Mouse (Mus musculus) left cerebral cortex, adult 18-20 months (tissue): ENCODE measurements around the gene Twnk. TPM values are rescaled to one million over a fixed set of nuclear protein-coding genes. Genes with fewer than 3 reads are reported as not detected.

Source experiments
- DNase-seq, 2 experiments: peaks; one replicate each; pipeline ENCODE4 v3.0.0; 2021 to 2022; ENCODE audit warnings: low spot score in 2 of 2, mixed read lengths in 1 of 2
- total RNA-seq, 2 experiments: library from RNA; stranded (reverse); gene quantifications; 2 replicates each; pipeline ENCODE4 v1.2.3; 2021

Twnk gene
- total RNA-seq, 2 experiments from 2014 or later: 13.8 to 14.9 TPM

DNA sequence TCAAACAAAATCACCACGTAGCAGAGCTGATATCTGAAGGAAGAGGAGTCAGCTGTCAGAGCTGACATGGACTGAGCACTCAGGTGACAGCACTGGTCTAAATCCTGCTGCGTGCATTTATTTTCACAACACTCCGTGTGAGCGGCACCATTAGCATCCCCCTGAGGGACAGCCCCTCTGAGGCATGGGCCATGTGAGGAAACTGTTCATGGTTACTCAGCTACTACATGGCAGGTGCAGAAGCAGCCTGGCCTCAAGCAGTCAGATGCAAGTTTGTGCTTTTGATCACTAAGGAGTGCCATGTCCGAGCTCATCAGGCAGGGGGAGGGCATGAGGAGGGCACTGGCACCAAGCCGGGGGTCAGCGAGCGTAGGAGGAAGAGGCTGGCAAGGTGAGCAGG, 5.8 kb upstream of the Twnk start:
- DNase-seq: no peak

DNA sequence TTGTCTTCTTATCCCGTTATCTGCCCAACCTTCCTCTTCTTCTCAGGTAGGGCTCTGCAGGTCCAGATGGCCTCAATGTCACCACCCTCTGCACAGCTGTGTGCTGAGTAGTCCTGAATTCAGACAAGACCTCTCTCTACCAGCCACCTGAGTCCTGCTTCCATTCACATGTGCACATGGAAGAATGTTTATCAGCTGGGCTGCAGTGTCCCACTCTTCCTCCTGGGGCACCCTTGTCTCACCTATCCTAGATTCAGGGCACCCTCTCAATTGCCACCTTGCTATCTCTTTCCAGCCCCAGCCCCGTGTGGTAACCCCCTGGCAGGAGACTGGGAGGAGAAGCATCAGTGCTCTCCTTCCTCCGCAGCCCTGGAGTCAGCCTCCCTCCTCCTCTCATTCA, 3.2 kb upstream of the Twnk start:
- DNase-seq: no peak

DNA sequence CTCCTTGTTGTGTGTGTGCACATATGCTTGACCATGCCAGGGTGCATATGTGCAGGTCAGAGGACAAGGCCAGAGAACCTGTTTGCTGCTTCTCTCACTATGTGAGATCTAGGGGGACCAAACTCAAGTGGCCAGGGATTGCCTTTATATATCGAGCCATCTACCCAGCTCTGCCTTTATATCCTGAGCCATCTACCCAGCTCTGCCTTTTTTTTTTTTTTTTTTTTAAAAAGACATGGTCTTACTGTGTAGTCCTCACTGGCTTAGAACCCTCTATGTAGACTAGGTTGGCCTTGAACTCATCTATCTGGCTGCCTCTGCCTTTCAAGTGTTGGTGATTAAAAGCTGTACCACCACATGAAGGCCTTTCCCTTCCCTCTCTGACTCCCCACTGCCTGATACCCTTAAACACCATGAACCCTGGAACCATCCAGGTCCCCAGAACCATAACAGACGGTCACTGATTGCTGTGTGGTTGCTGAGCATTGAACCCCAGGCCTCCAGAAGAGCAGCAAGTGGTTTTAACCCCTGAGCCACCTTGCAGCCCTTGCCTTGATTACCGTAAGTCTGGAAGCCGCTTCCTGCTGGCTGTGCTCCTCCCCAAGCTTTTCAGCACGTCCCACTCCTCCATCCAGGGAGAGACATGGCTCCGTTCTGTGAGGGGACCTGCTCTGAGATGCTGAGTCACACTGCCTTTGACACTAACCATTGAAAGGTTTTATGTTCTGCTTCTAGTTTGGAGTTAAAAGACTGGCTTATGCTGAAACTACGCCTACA, 1.5 kb upstream of the Twnk start:
- DNase-seq: no peak

DNA sequence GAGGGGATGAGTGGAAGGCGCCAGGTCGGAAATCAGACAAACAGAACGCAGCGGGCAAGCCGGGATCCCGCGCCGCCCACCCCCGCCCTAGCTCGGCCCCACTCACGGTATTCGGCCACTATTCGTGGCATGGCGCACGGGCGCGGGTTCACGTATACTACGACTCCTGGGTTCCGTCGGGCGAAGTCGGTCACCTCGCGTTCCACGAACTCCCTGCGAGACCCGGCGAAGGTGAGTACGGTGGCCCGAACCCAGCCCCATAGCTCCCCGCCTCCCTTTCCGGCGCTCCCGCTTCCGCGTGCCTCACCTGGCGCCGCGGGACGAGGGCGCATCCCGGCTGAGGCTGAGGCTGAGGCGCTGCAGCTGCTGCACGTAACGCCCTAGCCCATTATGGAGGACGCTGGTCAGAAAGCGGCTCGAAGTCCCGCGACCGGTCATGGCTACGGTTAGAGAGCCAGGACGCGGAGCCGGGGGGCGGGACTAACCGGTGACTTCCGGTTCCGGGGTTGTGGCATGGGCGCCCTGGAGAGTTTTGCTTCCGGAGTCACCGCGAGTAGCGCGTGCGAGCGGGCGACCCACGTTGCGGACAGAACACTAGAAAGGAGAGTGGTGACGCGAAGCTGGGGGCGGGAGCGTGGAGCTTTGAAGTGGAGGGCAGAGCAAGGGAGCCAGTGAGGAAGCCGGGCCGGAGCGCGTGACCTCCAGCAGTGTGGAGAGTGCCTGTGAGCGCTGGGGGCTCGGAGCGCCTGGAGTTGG, 672 bp downstream of the Twnk start, which contains the start of gene Mrpl43:
Gene Mrpl43 (minus strand): TSS at position 486 of the 756 bp plus-strand sequence.
- DNase-seq: peak; percentile 98

DNA sequence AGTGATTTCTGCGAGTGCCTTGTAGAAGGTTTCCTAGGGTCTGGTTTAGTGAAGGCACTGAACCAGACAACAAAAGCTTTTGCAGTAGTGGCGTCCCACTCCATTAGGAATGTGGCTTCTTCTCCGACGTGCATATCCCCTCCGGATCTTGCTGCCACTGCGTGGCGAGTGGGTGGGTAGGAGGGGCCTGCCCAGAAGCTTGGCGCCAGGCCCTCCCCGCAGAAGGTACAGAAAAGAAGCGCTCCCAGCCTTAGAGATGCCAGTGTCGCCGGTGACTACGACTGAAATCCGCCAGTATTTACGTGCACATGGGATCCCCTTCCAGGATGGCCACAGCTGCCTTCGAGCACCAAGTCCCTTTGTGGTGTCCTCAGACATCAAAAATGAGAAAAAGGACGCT, 1.6 kb downstream of the Twnk start:
- DNase-seq: no peak

DNA sequence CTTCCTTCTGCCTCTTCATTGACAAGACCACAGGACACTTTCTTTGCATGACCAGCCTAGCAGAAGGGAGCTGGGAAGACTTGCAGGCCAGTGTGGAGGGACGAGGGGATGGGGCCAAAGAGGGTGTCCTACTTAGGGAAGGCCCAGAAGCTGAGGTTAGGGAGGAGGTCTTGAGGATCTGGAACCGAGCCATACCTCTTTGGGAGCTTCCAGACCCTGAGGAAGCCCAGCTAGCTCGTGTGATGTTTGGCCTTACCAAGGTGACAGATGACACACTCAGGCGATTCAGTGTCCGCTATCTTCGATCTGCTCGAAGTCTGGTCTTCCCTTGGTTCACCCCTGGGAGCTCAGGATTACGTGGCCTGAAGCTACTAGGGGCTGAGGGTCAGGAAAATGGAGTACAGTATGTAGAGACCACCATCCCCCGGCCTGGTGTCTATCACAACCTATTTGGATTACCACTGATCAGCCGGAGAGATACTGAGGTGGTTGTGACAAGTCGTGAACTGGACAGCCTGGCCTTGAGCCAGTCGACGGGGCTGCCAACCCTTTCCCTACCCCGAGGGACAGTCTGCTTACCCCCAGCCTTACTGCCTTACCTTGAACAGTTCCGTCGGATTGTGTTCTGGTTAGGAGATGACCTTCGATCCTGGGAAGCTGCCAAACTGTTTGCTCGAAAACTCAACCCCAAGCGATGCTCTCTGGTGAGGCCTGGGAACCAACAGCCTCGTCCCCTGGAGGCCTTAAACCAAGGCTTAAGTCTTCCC, 2.1 kb downstream of the Twnk start:
- DNase-seq: no peak

DNA sequence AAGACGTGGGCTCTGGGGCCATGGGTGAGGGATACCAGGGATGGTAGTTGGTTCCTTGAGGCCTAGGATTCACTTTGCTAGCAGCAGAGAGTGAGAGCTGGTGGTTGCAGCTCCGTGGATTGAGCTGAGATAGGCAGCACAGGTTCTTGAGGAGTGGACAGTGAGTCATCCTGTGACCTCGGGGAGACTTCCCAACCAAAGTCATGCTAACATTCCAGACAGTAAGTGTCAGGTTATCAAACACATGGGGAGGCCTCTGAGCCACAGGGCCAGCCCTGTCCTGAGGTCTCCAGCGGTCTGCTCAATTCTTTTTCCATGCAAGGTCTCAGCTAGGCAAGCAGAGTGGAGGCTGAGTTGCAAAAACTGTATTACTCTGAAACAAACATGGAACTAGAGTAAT, 5.2 kb downstream of the Twnk start:
- DNase-seq: no peak

DNA sequence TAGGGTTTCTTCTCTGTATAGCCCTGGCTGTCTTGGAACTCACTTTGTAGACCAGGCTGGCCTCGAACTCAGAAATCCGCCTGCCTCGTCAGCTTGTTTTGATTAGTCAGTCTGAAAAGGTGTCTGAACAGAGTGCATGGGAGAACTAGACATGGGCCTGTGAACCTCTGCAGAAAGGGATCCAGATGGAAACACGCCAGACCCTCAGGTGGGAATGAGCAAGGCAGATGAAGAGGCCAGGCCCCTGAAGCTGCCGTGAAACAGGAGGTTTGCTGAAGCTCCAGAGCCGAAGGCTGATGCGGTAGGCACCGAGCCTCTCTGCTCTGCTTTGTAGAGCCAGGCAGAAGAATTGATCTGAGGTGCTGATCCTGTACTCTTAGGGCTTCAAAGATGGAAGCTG, 6.8 kb downstream of the Twnk start:
- DNase-seq: no peak

DNA sequence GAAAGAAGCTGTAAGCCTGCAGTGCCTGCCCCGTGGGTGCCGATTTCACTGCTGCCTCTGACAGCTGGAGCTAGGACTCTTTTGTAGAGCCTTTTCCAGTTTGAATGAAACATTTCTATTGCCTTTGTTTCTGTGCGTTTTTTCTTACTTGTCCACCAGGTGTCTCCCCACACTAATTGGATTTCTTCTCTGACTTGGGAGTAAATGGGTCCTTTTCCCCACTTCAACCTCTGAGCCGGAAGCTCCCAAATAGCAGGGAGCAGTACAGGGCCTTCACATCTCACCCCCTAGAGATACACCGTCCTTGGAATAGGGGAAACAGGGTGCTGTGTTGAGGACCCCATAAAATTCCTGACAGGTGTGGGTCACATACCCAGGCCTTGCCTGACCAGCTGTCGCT, 7.2 kb downstream of the Twnk start:
- DNase-seq: no peak

DNA sequence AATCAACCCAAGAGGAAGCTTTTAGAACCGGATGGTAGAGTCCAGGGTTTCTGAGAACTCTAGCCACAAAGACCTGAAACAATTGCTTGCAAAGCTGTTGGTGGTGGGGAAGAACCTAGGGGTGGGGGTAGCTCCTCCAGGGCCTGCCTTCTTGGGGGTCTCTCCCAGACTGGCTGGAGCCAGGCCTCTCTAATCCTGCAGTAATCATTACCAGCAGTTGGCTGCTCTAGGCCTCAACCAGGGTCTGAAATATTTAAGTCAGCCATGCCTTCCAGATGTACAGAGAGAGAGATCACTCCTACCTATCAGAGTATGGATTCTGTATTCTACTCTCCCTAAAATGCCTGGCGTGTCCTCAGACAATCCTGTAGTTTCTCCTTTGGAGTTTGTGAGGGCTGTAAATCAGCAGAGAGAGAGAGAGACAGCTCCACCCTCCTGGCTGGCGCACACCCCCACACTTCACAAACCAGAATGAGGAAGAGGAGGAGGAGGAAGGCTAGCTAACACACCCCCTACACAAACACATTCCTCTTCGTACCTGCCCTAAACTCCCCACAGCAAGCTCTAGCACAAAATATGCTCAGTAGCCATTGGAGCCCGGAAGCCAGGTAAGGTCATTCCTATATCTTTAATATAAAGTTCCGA, 8.2 kb downstream of the Twnk start:
- DNase-seq: no peak

DNA sequence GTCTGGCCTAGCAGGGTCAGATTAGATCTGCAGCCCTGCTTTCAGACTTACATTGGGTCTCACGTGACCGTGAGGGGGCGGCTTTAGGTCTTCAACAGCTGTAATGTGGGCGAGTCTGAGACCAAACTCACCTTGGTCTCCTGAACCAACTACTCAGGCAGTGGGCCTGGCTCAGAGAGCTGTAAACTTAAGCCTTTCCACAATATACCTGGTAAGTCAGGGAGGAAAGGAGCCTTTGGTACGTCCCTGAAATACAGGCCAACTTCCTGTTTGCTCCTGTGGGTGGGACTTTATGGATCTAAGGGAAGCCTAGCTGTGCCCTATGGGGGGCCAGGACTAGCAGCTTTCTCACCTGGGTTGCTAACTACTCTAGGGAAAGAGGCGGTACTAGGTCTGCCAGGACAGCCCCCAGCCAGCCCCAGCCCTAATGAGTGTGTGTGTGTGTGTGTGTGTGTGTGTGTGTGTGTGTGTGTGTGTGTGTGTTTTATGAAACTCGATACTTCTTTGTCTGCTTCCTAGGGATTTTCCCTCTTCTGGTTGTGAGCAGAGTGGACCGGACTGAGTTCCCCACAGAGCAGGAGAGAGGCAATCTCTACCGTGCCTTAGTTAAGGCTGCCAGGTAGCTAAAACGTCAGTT, 9.0 kb downstream of the Twnk start, which contains the start of gene Lzts2:
Gene Lzts2 (plus strand): TSS at position 80 of the 637 bp plus-strand sequence.
- no peak for DNase-seq

DNA sequence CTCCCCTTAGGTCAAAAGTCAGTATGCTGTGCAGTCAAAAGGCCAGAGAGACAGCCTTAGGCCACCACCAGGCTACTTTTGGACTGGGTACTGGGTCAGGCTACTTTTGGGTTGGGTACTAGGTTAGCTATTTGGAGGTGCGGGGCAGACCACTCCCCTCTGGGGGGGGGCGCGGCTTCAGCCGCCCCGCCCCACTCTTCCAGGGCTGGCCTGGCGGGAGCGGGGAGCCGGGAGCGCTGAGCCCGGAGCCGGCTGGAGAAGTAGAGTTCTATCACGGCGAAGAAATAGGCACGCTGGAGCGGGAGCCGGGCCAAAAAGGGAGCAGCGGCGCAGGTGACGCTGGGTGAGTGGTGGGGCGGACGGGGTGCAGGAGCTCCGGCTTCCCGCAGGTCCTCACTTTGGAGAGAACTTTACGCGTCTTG, 9.5 kb downstream of the Twnk start:
- DNase-seq: peak in 1 of 2 experiments; percentile 36

DNA sequence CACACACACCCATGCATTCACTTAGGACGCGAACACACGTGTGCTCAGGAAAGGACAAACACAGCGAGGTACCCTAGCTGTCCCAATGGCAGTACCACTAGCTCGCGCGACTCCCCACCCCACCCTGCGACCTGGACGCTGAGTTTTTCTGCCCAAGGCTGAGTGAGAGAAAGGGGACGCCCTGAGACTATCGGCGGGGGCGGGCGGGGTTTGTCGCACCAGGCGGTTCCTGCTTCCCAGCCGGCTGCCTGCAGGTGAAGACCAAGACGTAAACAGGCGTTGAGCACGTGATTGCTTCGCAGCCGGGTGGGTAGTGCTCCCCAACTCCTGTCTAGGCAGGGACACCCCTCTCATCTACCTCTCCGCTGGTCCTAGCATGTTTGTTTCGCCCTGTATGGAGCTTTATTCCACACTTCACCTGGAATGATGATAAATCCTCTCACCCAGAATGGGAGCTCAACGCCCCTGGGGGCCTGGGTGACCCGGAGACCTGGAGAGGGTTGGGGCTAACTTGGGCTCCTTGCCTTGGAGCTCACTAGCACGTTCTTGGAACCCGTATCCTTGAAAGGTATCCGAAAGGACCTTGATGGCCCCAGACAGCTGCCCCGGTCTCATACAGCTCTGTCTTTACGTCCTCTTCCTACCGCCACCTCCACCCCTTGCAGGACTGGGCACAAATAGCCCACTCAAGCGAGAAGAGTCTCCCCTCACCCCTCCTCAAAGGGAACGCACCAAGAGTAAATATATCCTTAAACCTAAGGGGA, 10.2 kb downstream of the Twnk start:
- DNase-seq: peak; percentile 33 to 53

DNA sequence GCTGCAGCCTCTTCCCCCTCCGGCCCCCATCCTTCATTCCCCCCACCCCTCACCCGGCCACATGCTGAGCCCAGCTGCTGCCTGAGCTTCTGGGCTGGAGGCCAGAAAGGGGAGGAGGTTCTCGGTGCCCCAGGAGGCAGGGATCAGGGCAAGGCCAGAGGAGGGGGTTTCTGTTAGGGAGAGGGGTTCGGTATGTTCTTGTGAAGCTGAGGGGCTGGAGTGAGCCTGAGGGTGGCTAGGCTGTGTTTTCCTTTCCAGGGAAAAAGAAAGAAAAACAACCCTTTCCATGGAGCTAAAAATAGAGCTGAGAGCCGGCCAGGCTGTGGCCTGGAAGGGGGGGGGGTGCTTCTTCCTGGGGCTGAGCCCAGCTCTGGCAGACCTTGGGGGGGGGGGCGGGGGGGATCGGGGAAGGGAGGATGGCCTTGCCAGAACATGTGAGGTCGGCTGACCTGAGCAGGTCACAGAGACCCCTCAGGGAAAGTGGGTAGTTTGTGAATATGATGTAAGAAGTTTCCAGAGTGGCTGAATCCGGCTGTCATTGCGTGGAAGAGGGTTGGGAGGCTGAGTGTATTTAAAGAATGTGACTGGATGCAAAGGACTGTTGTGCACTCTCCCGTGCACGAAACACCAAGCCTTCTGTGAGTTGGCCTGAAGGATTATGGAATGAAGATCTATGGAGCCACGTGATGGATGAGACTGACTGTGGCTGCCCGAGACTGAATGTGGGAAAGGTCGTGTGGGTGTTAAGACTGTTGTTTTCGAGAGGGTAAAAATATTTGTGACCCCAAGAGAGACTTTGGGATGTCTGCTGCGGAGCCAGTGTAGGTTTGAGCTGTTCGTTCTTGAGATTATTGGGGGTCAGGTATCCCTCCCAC, 11.1 kb downstream of the Twnk start:
- peak; percentile 62 to 69 for DNase-seq

DNA sequence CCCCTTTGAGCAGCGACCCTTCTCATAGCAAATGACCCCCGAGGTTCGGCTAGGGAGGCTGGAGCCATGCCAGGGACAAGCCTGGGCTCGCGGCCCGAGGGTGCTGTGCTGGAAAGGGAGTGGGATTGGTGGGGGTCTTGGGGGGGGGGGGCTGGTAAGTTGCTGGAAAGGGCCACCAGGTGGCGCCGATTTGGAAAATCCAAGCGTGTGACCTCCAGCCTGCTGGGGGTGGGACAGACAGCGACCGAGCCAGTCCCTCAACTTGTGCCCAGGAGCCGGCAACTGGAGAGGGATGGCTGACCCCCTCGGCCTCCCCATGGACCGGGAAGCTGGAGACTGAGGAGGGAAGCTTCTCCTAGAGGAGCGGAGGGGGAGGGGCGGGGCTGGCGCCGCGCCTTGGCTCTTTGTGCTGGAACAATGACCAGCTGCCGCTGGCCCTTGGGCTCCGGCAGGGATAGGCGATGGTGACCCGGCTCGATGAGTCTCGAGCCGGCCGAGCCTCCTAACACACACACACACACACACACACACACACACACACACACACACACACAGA, 11.8 kb downstream of the Twnk start:
- DNase-seq: peak; percentile 65 to 69

DNA sequence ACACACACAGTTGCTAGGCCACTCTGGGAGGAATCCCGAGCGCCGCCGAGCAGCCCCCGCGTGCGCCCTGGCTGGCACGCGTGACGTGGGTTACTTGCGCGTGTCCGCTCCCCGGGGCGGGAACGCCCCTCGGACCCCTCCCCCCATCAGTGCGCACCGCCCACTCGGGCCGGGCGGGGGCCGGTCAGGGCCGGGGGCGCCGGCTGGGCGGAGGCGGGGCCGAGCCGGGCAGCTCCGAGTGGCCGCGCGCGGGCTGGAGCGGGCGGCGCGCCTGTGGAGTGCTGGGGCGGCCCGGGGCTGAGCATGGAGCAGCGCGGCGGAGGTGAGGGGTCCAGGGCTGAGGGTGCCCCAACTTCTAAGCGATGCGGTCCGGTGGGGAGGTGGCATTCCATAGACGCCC, 12.4 kb downstream of the Twnk start:
- peak; percentile 70 to 80 for DNase-seq

DNA sequence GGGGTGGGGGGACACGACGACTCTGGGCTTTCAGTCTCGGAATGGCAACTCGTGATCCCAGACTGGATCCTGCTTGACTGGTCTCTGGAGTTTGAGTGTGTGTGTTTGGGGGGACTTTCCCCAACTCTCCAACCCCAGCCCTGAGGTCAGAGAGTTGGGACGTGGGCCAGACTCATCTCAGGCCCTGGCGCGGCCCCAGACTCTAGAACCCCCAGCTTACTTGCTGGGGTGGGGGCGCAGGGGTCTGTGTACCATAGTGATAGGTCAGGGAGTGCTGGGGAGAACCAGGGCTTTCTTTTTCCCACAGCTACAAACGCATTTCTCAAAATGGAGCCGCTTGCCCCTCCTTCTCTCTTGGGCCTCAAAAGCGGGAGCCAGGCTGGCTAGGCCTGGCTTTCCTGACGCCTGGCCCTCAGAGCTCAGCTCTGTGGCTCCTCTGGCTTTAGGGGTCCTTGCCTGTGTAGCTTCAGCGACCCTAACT, 12.9 kb downstream of the Twnk start:
- no peak for DNase-seq

DNA sequence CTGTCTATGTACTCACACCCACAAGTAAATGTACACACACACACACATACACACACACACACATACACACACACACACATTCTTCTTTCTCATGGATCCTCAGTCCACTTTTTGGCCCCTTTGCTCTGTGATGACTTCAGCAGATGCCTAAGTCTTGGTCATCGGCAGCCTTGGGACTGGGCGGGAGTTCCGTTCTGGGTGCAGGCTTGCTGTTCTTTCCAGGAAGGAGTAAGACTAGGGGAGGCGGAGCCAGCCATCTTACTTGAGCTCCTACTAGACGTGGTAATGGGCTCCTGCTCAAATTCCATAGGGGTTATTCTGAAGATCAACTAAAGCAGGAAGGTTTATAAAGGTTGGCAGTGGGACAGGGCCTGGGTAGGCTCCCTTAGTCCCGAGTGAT, 14.9 kb downstream of the Twnk start:
- no peak for DNase-seq
